Comparison of ENCODE assay signal across 18 mouse cellular contexts in genomic region chr13:113689883-113690282, GRCm38 (mm10). TPM values are rescaled to one million over a fixed set of nuclear protein-coding genes. Genes with fewer than 3 reads are reported as not detected.
"Had no signal": no experiment of that assay in that cellular context is flagged by ENCODE, and none has a peak within 500 bp of the region (broad histone marks: within the 10 kb centered on the region; RNA-seq: fewer than 3 reads in every experiment).

No protein-coding gene starts in this region.

- H3K27ac ChIP-seq: limb, embryonic 15.5 days; midbrain, embryonic 10.5 days; neural tube, embryonic 12.5 days had no signal

- H3K9me3 ChIP-seq: limb, embryonic 15.5 days; midbrain, embryonic 10.5 days; neural tube, embryonic 12.5 days had no signal

- ATAC-seq: intestine, postnatal 0 days had no signal

- H3K4me3 ChIP-seq: limb, embryonic 15.5 days; midbrain, embryonic 10.5 days; neural tube, embryonic 12.5 days had no signal

- DNase-seq: kidney, postnatal 14 days; layer of hippocampus, adult 9-11 months; layer of hippocampus, postnatal 36 days; lung, adult 18-20 months; midbrain, embryonic 14.5 days; retina, postnatal 1 day; right cerebral cortex, postnatal 4 days; spleen, adult 18-20 months; thymus, adult 18-20 months; thymus, postnatal 25 days had no signal

- H3K36me3 ChIP-seq: limb, embryonic 15.5 days; midbrain, embryonic 10.5 days; neural tube, embryonic 12.5 days had no signal

- H3K4me1 ChIP-seq: limb, embryonic 15.5 days; midbrain, embryonic 10.5 days; neural tube, embryonic 12.5 days had no signal

- H3K4me2 ChIP-seq: limb, embryonic 15.5 days; neural tube, embryonic 12.5 days had no signal

- H3K9ac ChIP-seq: limb, embryonic 15.5 days; neural tube, embryonic 12.5 days had no signal

- H3K27me3 ChIP-seq: neural tube, embryonic 12.5 days had no signal

RNA-seq across cellular contexts. Expression of gene Hspb3, which starts 26.4 kb away (rescaled TPM):
- total RNA-seq: monocyte, adult 5-6 weeks; neutrophil, adult 5-6 weeks had no signal
- polyA plus RNA-seq: kidney, embryonic 14.5 days; midbrain, embryonic 10.5 days; stomach, embryonic 14.5 days had no signal
